Mouse (Mus musculus) stomach, postnatal 0 days (tissue): Measurements from ENCODE around the gene Frs3. TPM values are rescaled to one million over a fixed set of nuclear protein-coding genes. Genes with fewer than 3 reads are reported as not detected.

Source experiments
- ATAC-seq: fragments of 200-750 bp; cut with Nextera tagmentation; 2 replicates; pipeline ENCODE4 v1.8.0; 2017; ENCODE audit not compliant: low FRiP score, low TSS enrichment
- DNase-seq: peaks from one replicate; pipeline ENCODE4 v3.0.0-alpha.2; 2016; ENCODE audit warnings: low spot score
- H3K27ac ChIP-seq: fragments of 300-500 bp; sonication (generic); replicated peaks from 2 replicates; pipeline ENCODE4 v1.5.1; 2014; ENCODE audit warnings: mild to moderate bottlenecking, control low read depth
- H3K27me3 ChIP-seq: fragments of 300-500 bp; sonication (generic); 2 replicates; pipeline ENCODE4 v1.6.1; 2014; ENCODE audit warnings: low read length; ENCODE audit not compliant: control insufficient read depth, insufficient read depth
- H3K36me3 ChIP-seq: fragments of 300-500 bp; sonication (generic); 2 replicates; pipeline ENCODE4 v1.6.1; 2014; ENCODE audit warnings: low read length, mixed read lengths; ENCODE audit not compliant: control insufficient read depth, insufficient read depth
- H3K4me1 ChIP-seq: fragments of 300-500 bp; sonication (generic); replicated peaks from 2 replicates; pipeline ENCODE4 v1.6.1; 2014; ENCODE audit warnings: antibody characterized with exemption; ENCODE audit not compliant: control insufficient read depth, insufficient read depth
- H3K4me2 ChIP-seq: fragments of 300-500 bp; sonication (generic); replicated peaks from 2 replicates; pipeline ENCODE4 v1.6.1; 2014; ENCODE audit warnings: low read depth, mild to moderate bottlenecking, control low read depth, moderate library complexity
- H3K4me3 ChIP-seq: fragments of 300-500 bp; sonication (generic); 2 replicates; pipeline ENCODE4 v1.5.1; 2014; ENCODE audit warnings: low read depth, low read length, control low read depth
- H3K9ac ChIP-seq: fragments of 300-500 bp; sonication (generic); 2 replicates; pipeline ENCODE4 v1.6.1; 2014; ENCODE audit warnings: mild to moderate bottlenecking, low read length, control low read depth, mixed read lengths
- H3K9me3 ChIP-seq: fragments of 300-500 bp; sonication (generic); 2 replicates; pipeline ENCODE4 v1.6.1; 2016; ENCODE audit warnings: low read length; ENCODE audit not compliant: control insufficient read depth
- CTCF ChIP-seq: IDR thresholded peaks from 2 replicates; pipeline ENCODE4 v1.5.1; 2016; ENCODE audit warnings: antibody characterized with exemption, low read depth, mild to moderate bottlenecking, moderate library complexity
- EP300 ChIP-seq: optimal IDR thresholded peaks from 2 replicates; pipeline ENCODE3; 2016; ENCODE audit warnings: antibody characterized with exemption
- WGBS: fragments of 180-500 bp; shearing (Covaris S2); extraction: QIAGEN DNeasy Blood & Tissue Kit; methylation state at CpG from one replicate; pipeline ENCODE4 v1.1.7; 2014; 5-methylcytosine and 5-hydroxymethylcytosine counted together
- polyA plus RNA-seq: library from polyadenylated mRNA; unstranded; fragments of >200 nt; fragmentation: Nextera tagmentation; extraction: Ambion mirVana; gene quantifications from 2 replicates; pipeline ENCODE4 v1.2.1, GENCODE M21; 2015

Frs3 gene
- polyA plus RNA-seq, 1 experiment from 2014 or later, result 2.7 TPM

DNA sequence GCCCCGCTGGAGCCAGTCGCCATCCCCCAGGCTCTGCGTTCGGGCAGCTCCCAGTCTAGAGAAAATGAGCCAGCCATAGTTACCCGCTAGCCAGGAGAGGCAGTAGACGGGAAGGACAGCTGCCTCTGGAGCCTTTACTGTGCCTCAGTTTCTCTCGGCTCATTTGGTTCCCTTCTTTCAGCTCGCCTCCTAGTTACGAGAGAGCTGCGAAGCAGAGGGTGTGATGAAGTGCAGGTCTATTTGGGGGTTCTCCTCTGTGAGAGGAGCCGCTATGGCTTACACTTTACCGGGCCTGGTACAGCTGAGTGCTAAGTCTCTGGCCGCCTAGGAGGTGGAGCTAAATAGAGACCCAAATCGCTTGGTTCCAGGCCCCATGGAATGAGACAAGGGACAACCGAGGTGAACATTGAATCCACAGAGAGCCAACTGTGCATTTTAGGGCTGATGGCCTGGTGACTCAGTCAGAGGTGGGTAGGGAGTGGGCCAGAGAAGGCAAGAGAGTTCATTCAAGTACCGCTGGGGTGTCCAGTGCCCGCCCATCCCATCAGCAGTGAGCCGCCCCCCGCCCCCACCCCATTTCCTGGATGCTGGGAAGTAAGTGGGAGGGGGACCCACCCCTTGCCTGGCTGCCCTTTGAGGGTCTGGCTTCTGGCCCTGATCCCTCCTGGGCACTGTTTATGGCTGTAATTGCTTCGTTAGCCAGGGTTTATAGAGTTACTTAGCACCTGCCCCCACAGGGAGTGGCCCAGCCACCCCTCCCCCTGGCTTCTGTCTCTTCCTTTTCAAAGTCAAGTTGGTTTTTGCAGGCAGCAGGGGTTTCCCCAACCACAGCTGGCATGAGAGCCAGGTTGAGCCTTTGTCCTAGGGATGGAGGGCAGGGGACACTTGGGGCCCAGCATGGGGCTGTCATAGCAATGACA lies 50.3 kb downstream of the Frs3 start:
- Histone ChIP-seq H3K27ac (peak overlapping the region; percentile 90), H3K9me3 (no peaks in the 10 kb centered on the region), H3K27me3 (no peaks in the 10 kb centered on the region), H3K4me3 (peak overlapping the region; percentile 78), H3K9ac (peak overlapping the region; percentile 72), H3K36me3 (no peaks in the 10 kb centered on the region), H3K4me2 (peak overlapping the region; percentile 91), H3K4me1 (peaks cover 3% of the 10 kb centered on the region)
- no peak for ATAC-seq
- TF ChIP-seq EP300 (no peak), CTCF (no peak)
- no peak for DNase-seq
- 27% methylated on average over 20 of the region's 20 CpGs for WGBS

DNA sequence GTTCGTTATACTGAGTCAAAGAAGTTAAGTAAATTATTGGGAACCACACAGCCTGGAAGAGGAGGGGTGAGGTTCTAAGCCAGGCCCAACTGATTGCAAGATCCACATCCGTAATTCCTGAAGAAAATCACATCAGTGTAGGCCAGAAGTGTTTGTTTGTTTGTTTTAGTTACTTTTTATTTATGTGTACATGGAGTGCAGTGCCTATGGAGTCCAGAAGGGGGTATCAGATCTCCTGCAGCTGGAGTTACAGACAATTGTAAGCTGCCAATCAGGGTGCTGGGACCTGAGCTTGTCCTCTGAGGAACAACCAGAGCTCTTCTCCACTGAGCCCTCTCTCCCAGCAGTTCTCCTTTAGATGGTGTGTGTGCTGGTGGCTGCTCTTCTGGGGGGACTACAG lies 51.4 kb downstream of the Frs3 start:
- no peaks in the 10 kb centered on the region for H3K27me3 ChIP-seq
- 92% methylated on average over 2 of the region's 2 CpGs for WGBS
- no peak for DNase-seq
- peaks cover 3% of the 10 kb centered on the region for H3K4me1 ChIP-seq
- no peaks in the 10 kb centered on the region for H3K36me3 ChIP-seq
- TF ChIP-seq CTCF (peak; percentile 40), EP300 (no peak)
- ATAC-seq, result no peak
- no peak overlapping the region for H3K4me3 ChIP-seq
- no peak overlapping the region for H3K4me2 ChIP-seq
- H3K9ac ChIP-seq, result no peak overlapping the region
- no peak overlapping the region for H3K27ac ChIP-seq
- H3K9me3 ChIP-seq, result no peaks in the 10 kb centered on the region

GRCm38 (mm10) chr17:47742991-47743734 lies 54.3 kb downstream of the Frs3 start:
- WGBS, result 39% methylated on average over 16 of the region's 16 CpGs

GRCm38 (mm10) chr17:47744086-47744485 lies 55.3 kb downstream of the Frs3 start:
- WGBS, result 94% methylated on average over 14 of the region's 14 CpGs
- Histone ChIP-seq H3K36me3 (no peaks in the 10 kb centered on the region), H3K4me1 (peaks cover 7% of the 10 kb centered on the region), H3K4me2 (no peak overlapping the region), H3K9ac (no peak overlapping the region), H3K27me3 (no peaks in the 10 kb centered on the region), H3K27ac (no peak overlapping the region), H3K9me3 (no peaks in the 10 kb centered on the region), H3K4me3 (no peak overlapping the region)
- TF ChIP-seq CTCF (no peak), EP300 (no peak)
- no peak for DNase-seq
- ATAC-seq, result no peak

More at GRCm38 (mm10) chr17:47742991-47743734, 54.3 kb downstream of the Frs3 start:
- no peaks in the 10 kb centered on the region for H3K9me3 ChIP-seq
- DNase-seq (no peak), ATAC-seq (no peak)
- H3K9ac ChIP-seq, result no peak overlapping the region
- H3K4me1 ChIP-seq, result peaks cover 3% of the 10 kb centered on the region
- H3K27me3 ChIP-seq, result no peaks in the 10 kb centered on the region
- no peak overlapping the region for H3K4me2 ChIP-seq
- no peaks in the 10 kb centered on the region for H3K36me3 ChIP-seq
- H3K27ac ChIP-seq, result no peak overlapping the region
- no peak for TF ChIP-seq EP300
- TF ChIP-seq CTCF, result peak; percentile 61
- H3K4me3 ChIP-seq, result no peak overlapping the region

DNA sequence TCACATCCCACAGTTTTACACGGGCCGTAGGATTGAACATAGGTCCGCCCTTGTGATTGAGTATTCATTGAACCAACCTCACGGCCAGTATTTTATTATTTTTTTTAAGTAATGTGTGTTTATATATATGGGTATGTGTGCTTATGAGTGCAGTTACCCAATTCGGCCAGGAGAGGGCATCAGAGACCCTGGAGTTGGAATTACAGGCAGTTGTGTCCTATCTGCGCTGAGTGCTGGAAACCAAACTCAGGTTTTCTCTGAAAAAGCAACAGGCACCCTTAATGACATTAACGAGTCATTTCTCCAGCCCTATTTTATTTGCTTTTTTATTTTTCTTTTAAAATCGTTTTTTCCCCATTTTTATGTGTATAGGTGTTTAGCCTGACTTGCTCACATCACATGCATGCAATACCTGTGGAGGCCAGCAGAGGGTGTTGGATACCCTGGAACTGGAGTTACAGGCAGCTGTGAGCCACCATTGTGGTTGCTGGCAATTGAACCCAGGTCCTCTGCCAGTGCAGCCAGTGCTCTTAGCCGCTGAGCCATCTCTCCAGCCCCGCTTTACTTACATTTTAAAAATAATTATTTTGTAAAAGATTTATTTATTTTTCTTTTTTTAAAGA lies 56.0 kb downstream of the Frs3 start:
- no peak for DNase-seq
- no peak overlapping the region for H3K4me3 ChIP-seq
- H3K9ac ChIP-seq, result no peak overlapping the region
- no peak overlapping the region for H3K27ac ChIP-seq
- TF ChIP-seq CTCF (peak; percentile 56), EP300 (no peak)
- no peak for ATAC-seq
- H3K9me3 ChIP-seq, result no peaks in the 10 kb centered on the region
- H3K4me2 ChIP-seq, result no peak overlapping the region
- H3K4me1 ChIP-seq, result peaks cover 4% of the 10 kb centered on the region; the same call in 1 of the 2 replicates
- 88% methylated on average over 10 of the region's 10 CpGs for WGBS
- H3K36me3 ChIP-seq, result no peaks in the 10 kb centered on the region
- H3K27me3 ChIP-seq, result no peaks in the 10 kb centered on the region
